Mouse (Mus musculus) small intestine, adult 2 months (tissue): ENCODE measurements around the gene Ppp2r2d.

Experiments
- CTCF ChIP-seq: fragments of 200-500 bp; IDR thresholded peaks from 2 replicates; pipeline ENCODE4 v1.5.1; 2012; ENCODE audit warnings: low read depth, mild to moderate bottlenecking, control low read depth, inconsistent platforms, low read length, moderate library complexity, mixed read lengths; ENCODE audit not compliant: insufficient replicate concordance, insufficient read length; ENCODE audit errors: extremely low read depth
- POLR2A ChIP-seq: fragments of 200-500 bp; IDR thresholded peaks from 2 replicates; pipeline ENCODE4 v1.6.1; 2012; ENCODE audit warnings: low read depth, mild to moderate bottlenecking, control low read depth, inconsistent platforms, low read length, moderate library complexity

DNA sequence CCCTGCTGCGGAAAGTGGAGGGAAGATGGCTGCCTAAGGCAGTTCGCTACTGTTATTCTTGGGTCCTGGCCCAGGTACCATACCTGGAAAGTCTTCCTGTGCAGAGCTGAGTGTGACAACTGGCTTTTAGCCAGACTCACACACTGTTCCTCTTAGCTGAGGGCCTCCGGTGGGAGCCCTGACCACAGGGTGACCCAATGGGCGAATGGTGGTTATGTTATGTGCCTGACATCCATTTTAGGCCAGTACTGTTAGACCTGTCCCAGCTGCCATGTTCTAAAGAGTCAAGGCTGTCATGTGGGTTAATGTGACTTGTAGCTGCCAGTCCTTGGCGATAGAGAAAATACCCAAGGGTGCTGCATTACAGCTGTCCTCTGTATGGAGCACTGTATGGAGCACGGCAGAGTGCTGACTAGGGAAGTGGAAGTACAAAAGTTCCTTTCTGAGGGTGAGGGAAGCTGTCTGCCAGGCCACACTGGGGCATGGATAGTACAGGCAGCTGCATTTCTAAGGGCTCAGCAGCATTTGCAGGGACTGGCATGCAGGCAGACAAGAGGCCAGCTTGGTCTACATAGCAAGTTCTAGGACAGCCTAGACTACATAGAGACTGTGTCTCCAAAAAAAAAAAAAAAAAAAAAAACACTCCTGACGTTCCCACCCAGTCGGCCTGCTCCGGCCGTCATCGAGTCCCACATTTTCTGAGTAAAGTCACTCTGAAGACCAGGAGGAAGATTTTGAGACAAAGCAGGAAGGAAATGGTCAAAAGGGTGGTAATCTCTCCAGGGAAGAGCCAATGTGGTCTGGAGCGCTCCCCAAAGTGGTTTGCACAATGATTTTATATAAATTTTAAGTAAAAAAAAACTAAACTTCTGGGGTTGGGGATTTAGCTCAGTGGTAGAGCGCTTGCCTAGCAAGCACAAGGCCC is 39.7 kb downstream of the Ppp2r2d start:
- TF ChIP-seq POLR2A (no peak), CTCF (no peak)
